Mouse (Mus musculus) liver, adult 10 weeks (tissue): ENCODE data around the gene Gm21900. TPM values are rescaled to one million over a fixed set of nuclear protein-coding genes. Genes with fewer than 3 reads are reported as not detected.

Source experiments
- polyA plus RNA-seq: library from polyadenylated mRNA; stranded (reverse); fragments of 350-450 nt; fragmentation: Illumina TruSeq; extraction: RNeasy Lipid Tissue Mini Kit (QIAGEN cat#74804); gene quantifications from one replicate; pipeline ENCODE4 v1.2.3, GENCODE M21; 2014; ENCODE audit warnings: low read depth, low replicate concordance

Gm21900 gene
- not detected for polyA plus RNA-seq

GRCm38 (mm10) chrY:10616061-10616460 is at the start of gene Gm21900:
TSS of gene Gm21900 (plus strand) at chrY:10616361.

Other genes starting within 250 kb of the Gm21900 start
- gene Gm28510, start 203.6 kb upstream of the Gm21900 start, polyA plus RNA-seq = not detected
- not detected for gene Gm20737, start 80.3 kb upstream of the Gm21900 start, polyA plus RNA-seq
- not detected for gene Gm21775, start 62.9 kb upstream of the Gm21900 start, polyA plus RNA-seq
- gene Gm20777, start 136.1 kb downstream of the Gm21900 start, polyA plus RNA-seq = not detected